ENCODE assay signal across 9 mouse cellular contexts in the genomic region with DNA sequence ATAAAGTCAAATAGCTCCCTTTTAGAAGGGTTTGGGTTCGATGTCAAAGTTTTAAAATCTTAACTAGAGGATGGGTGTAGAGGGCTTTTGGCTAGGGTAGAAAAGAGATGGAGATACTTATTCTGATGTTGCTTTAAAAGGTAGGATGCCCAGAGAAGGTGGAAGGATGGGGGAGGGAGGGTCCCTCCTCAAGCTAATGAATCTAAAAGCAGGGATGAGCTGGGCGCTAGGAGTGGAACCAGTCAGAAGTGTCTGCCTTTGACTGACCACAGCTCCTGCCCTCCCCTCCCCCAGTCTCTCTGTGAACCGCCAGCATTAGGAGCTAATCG.
DNase-seq lines count a peak whose midpoint lies in the region; ATAC-seq and TF ChIP-seq lines count a peak whose summit lies in the region.
"Had no signal": no experiment of that assay in that cellular context is flagged by ENCODE, and none has a peak within 500 bp of the region (broad histone marks: within the 10 kb centered on the region; RNA-seq: fewer than 3 reads in every experiment).

No protein-coding gene starts in this region.

- H3K9me3 ChIP-seq in forebrain, embryonic 10.5 days: no peaks in the 10 kb centered on the region
- H3K9me3 ChIP-seq in intestine, postnatal 0 days (ENCODE audit: control insufficient read depth): no peaks in the 10 kb centered on the region
- no peaks in the 10 kb centered on the region for H3K9me3 ChIP-seq in neural tube, embryonic 13.5 days

- H3K79me2 ChIP-seq in liver, adult 2 months (ENCODE audit: control insufficient read depth, insufficient read depth, low read length): no peaks in the 10 kb centered on the region

- H3K4me3 ChIP-seq in liver, adult 2 months (ENCODE audit: insufficient read depth, low read depth, low read length): no peak overlapping the region
- peak overlapping the region; percentile 41 for H3K4me3 ChIP-seq in forebrain, embryonic 10.5 days
- H3K4me3 ChIP-seq in intestine, postnatal 0 days (ENCODE audit: low read depth, low read length): peak overlapping the region; percentile 36
- 0 out of 2 replicates have a peak overlapping the region, but pooled peaks have one; percentile 14 for H3K4me3 ChIP-seq in neural tube, embryonic 13.5 days

- peak overlapping the region; percentile 67 for H3K4me2 ChIP-seq in intestine, postnatal 0 days (replicated peaks; ENCODE audit: low read depth)
- peak overlapping the region; percentile 47 for H3K4me2 ChIP-seq in neural tube, embryonic 13.5 days

- 36% methylated on average over 4 of the region's 4 CpGs for WGBS in liver, adult 2 months
- WGBS in forebrain, embryonic 10.5 days: 14% methylated on average over 4 of the region's 4 CpGs
- 26% methylated on average over 4 of the region's 4 CpGs for WGBS in intestine, postnatal 0 days
- WGBS in neural tube, embryonic 13.5 days: 23% methylated on average over 4 of the region's 4 CpGs

- H3K27ac ChIP-seq in liver, adult 2 months (replicated peaks; ENCODE audit: insufficient read depth, low read depth, low read length): no peak overlapping the region
- H3K27ac ChIP-seq in forebrain, embryonic 10.5 days: peak overlapping the region; percentile 74
- no peak overlapping the region for H3K27ac ChIP-seq in intestine, postnatal 0 days (ENCODE audit: low read depth, low read length)
- H3K27ac ChIP-seq in neural tube, embryonic 13.5 days (replicated peaks): no peak overlapping the region

- no peaks in the 10 kb centered on the region for H3K36me3 ChIP-seq in liver, adult 2 months (ENCODE audit: control insufficient read depth, insufficient read depth, low read length)
- no peaks in the 10 kb centered on the region for H3K36me3 ChIP-seq in forebrain, embryonic 10.5 days (replicated peaks)
- no peaks in the 10 kb centered on the region for H3K36me3 ChIP-seq in intestine, postnatal 0 days (ENCODE audit: control insufficient read depth, insufficient read depth)
- no peaks in the 10 kb centered on the region for H3K36me3 ChIP-seq in neural tube, embryonic 13.5 days

- no peak for DNase-seq in liver, adult 2 months (ENCODE audit: extremely low read depth, low read depth, low spot score)
- no peak for DNase-seq in liver
- DNase-seq in forebrain, embryonic 10.5 days (ENCODE audit: extremely low spot score, low spot score): no peak
- no peak for DNase-seq in cerebellum, adult 18-20 months
- DNase-seq: layer of hippocampus, postnatal 36 days; right cerebral cortex, adult 18-20 months had no signal

- no peak for TF ChIP-seq CTCF in liver, adult 2 months (IDR thresholded peaks at IDR 0.05; ENCODE audit: low read depth, low read length)
- TF ChIP-seq CTCF in intestine, postnatal 0 days (IDR thresholded peaks at IDR 0.05; ENCODE audit: low read depth): no peak

- ATAC-seq in intestine, postnatal 0 days: no peak
- ATAC-seq in neural tube, embryonic 13.5 days (ENCODE audit: low read depth): no peak
- no peak for ATAC-seq in inflammation-experienced regulatory T-cells, adult 6 months

- TF ChIP-seq POLR2A in liver, adult 2 months (IDR thresholded peaks at IDR 0.05; ENCODE audit: extremely low read depth, insufficient read depth, low read length): no peak

- H3K9ac ChIP-seq in liver, adult 2 months (ENCODE audit: low read depth, low read length): peak overlapping the region; percentile 35; the same call in 1 of the 2 replicates
- 0 out of 2 replicates have a peak overlapping the region, but pooled peaks have one; percentile 37 for H3K9ac ChIP-seq in intestine, postnatal 0 days (ENCODE audit: low read depth, low read length)
- H3K9ac ChIP-seq in neural tube, embryonic 13.5 days: peak overlapping the region; percentile 53; the same call in 1 of the 2 replicates

- H3K4me1 ChIP-seq in liver, adult 2 months (ENCODE audit: control insufficient read depth, insufficient read depth, low read length): peaks cover 2% of the 10 kb centered on the region
- peaks cover 74% of the 10 kb centered on the region for H3K4me1 ChIP-seq in forebrain, embryonic 10.5 days
- H3K4me1 ChIP-seq in intestine, postnatal 0 days (replicated peaks; ENCODE audit: control insufficient read depth, insufficient read depth, low read length): peaks cover 4% of the 10 kb centered on the region; the same call in 1 of the 2 replicates
- peaks cover 67% of the 10 kb centered on the region for H3K4me1 ChIP-seq in neural tube, embryonic 13.5 days (replicated peaks)

- no peaks in the 10 kb centered on the region for H3K27me3 ChIP-seq in liver, adult 2 months (ENCODE audit: control insufficient read depth, insufficient read depth, low read length)
- peaks cover 64% of the 10 kb centered on the region for H3K27me3 ChIP-seq in forebrain, embryonic 10.5 days (ENCODE audit: poor library complexity, severe bottlenecking)
- H3K27me3 ChIP-seq in intestine, postnatal 0 days (replicated peaks; ENCODE audit: control insufficient read depth, insufficient read depth, low read length): peaks cover 27% of the 10 kb centered on the region
- H3K27me3 ChIP-seq in neural tube, embryonic 13.5 days: peaks cover 28% of the 10 kb centered on the region
